Mouse (Mus musculus): ENCODE measurements around the gene Lpcat2.

The Lpcat2 gene

GRCm38 (mm10) chr8:92853188-92853983, 1.8 kb upstream of the Lpcat2 start:
- no peak for DNase-seq (ENCODE audit: low read depth, low spot score)

- no peak for DNase-seq (ENCODE audit: low read depth, low spot score)
Observed at GRCm38 (mm10) chr8:92854673-92855072, 466 bp upstream of the Lpcat2 start.

- DNase-seq (ENCODE audit: low read depth, low spot score) = no peak
Observed at GRCm38 (mm10) chr8:92856273-92856986, 1.3 kb downstream of the Lpcat2 start.

GRCm38 (mm10) chr8:92858475-92859182, 3.5 kb downstream of the Lpcat2 start:
- DNase-seq (ENCODE audit: low read depth, low spot score) = no peak

GRCm38 (mm10) chr8:92861977-92862376, 6.8 kb downstream of the Lpcat2 start:
- no peak for DNase-seq (ENCODE audit: low read depth, low spot score)

GRCm38 (mm10) chr8:92870281-92870680, 15.1 kb downstream of the Lpcat2 start:
- DNase-seq (ENCODE audit: low read depth, low spot score) = no peak

- DNase-seq (ENCODE audit: low read depth, low spot score) = no peak
Observed at GRCm38 (mm10) chr8:92872063-92872759, 17.1 kb downstream of the Lpcat2 start.

- no peak for DNase-seq (ENCODE audit: low read depth, low spot score)
Observed at GRCm38 (mm10) chr8:92875795-92876194, 20.7 kb downstream of the Lpcat2 start.

GRCm38 (mm10) chr8:92881247-92881646, 26.1 kb downstream of the Lpcat2 start:
- DNase-seq (ENCODE audit: low read depth, low spot score) = no peak

- no peak for DNase-seq (ENCODE audit: low read depth, low spot score)
Observed at GRCm38 (mm10) chr8:92883771-92884170, 28.6 kb downstream of the Lpcat2 start.

GRCm38 (mm10) chr8:92892216-92892615, 37.1 kb downstream of the Lpcat2 start:
- DNase-seq (ENCODE audit: low read depth, low spot score) = peak; percentile 29

- no peak for DNase-seq (ENCODE audit: low read depth, low spot score)
Observed at GRCm38 (mm10) chr8:92893870-92894269, 38.7 kb downstream of the Lpcat2 start.

GRCm38 (mm10) chr8:92895053-92895452, 39.9 kb downstream of the Lpcat2 start:
- no peak for DNase-seq (ENCODE audit: low read depth, low spot score)

- no peak for DNase-seq (ENCODE audit: low read depth, low spot score)
Observed at GRCm38 (mm10) chr8:92896056-92896455, 40.9 kb downstream of the Lpcat2 start.

GRCm38 (mm10) chr8:92896611-92897010, 41.5 kb downstream of the Lpcat2 start:
- no peak for DNase-seq (ENCODE audit: low read depth, low spot score)

- DNase-seq (ENCODE audit: low read depth, low spot score) = no peak
Observed at GRCm38 (mm10) chr8:92897794-92898193, 42.7 kb downstream of the Lpcat2 start.

- no peak for DNase-seq (ENCODE audit: low read depth, low spot score)
Observed at GRCm38 (mm10) chr8:92899590-92899989, 44.5 kb downstream of the Lpcat2 start.

GRCm38 (mm10) chr8:92901107-92901506, 46.0 kb downstream of the Lpcat2 start, which contains the start of gene Capns2:
Capns2 (plus strand) TSS chr8:92901407.
- no peak for DNase-seq (ENCODE audit: low read depth, low spot score)

- no peak for DNase-seq (ENCODE audit: low read depth, low spot score)
Observed at GRCm38 (mm10) chr8:92902981-92903380, 47.8 kb downstream of the Lpcat2 start.

- DNase-seq (ENCODE audit: low read depth, low spot score) = no peak
Observed at GRCm38 (mm10) chr8:92903488-92904135, 48.5 kb downstream of the Lpcat2 start.

- no peak for DNase-seq (ENCODE audit: low read depth, low spot score)
Observed at GRCm38 (mm10) chr8:92906553-92906952, 51.4 kb downstream of the Lpcat2 start.

Measured in WW6 (cell line).